Mouse (Mus musculus): ENCODE measurements around the gene Thoc6.

- TF ChIP-seq POLR2A (IDR thresholded peaks at IDR 0.05; ENCODE audit: insufficient read depth, low read depth, low read length) = no peak
- TF ChIP-seq CTCF (IDR thresholded peaks at IDR 0.05) = no peak
Observed at GRCm38 (mm10) chr17:23695801-23696200, 22.1 kb upstream of the Thoc6 start.

Data from heart, adult 2 months (tissue).